Mouse (Mus musculus): ENCODE data around the gene Zdhhc3. TPM values are rescaled to one million over a fixed set of nuclear protein-coding genes. Genes with fewer than 3 reads are reported as not detected.

The Zdhhc3 gene
- polyA plus RNA-seq, 1 experiment from 2014 or later, result 73.1 TPM

DNA sequence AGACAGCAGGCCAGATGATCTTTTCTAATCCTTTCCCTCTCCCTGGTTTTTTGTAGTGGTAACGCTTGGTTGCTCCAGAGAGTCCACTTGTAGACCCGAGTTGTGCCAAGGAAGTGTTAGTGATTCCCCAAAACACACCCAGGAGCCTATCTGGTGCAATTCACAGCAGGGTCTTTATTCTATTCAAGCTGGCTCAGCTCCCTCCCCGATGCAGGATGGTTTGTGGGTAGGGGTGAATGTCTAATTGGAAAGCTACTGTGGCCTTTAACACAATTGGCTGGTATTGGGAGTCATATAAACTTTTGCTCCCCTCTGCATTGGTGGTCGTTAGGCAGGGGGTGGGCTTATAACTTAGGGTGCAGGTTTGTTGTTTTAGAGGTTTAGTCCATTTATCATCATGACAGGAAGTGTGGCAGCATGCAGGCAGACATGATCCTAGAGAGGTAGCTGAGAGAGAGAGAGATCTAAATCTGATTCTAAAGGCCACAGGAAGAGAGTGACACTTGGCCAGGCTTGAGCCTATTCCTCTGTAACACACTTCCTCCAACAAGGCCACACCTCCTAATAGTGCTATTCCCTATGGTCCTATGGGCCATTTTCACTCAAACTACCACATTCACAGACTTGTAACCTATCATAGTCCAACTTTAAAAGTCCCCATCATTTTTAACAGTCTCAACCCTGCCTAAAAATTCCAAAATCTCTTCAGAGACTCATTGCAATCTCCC, 27.0 kb upstream of the Zdhhc3 start:
- Histone ChIP-seq H3K27me3 (no peaks in the 10 kb centered on the region), H3K36me3 (peaks cover 44% of the 10 kb centered on the region), H3K4me2 (no peak overlapping the region), H3K4me3 (no peak overlapping the region), H3K9ac (no peak overlapping the region), H3K4me1 (peaks cover 23% of the 10 kb centered on the region), H3K27ac (peak overlapping the region; percentile 72), H3K9me3 (no peaks in the 10 kb centered on the region; the same call in 1 of the 2 replicates)
- ATAC-seq (ENCODE audit: borderline replicate concordance, extremely low read depth, low FRiP score, low TSS enrichment), result no peak
- 74% methylated on average over 4 of the region's 4 CpGs for WGBS

DNA sequence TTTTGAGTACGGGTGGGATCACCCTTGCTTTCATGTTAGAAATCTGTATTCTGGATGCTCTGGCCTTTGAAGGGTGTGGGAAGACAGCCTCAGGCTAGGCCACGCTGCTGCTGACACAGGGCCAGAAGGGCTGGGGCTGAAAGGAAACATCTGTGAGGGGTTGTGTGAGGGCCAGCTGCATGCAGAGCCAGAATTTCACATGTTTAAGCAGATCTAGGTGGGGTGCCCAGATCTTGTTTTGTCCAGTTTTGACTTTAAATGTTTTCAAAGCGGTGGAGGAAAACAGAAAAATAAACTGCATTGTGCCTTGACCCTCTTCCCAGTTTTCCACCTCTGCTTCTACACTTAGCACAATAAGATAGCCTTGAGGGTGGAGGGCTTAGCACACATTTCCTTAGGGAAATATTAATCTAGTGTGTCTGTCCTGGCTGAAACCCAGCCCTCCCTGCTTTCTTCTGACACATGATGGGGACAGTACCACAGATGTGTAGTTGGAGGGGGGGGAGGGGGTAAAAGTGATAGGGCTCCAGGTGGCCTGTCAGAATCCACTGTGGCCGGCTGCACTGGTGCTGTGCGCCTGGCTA, 26.0 kb upstream of the Zdhhc3 start:
- Histone ChIP-seq H3K4me2 (no peak overlapping the region), H3K9ac (no peak overlapping the region), H3K4me1 (peaks cover 23% of the 10 kb centered on the region), H3K9me3 (no peaks in the 10 kb centered on the region), H3K27ac (peak overlapping the region; percentile 72), H3K27me3 (no peaks in the 10 kb centered on the region), H3K36me3 (peaks cover 55% of the 10 kb centered on the region), H3K4me3 (no peak overlapping the region)
- ATAC-seq (ENCODE audit: borderline replicate concordance, extremely low read depth, low FRiP score, low TSS enrichment), result peak; percentile 94
- 21% methylated on average over 5 of the region's 5 CpGs for WGBS

DNA sequence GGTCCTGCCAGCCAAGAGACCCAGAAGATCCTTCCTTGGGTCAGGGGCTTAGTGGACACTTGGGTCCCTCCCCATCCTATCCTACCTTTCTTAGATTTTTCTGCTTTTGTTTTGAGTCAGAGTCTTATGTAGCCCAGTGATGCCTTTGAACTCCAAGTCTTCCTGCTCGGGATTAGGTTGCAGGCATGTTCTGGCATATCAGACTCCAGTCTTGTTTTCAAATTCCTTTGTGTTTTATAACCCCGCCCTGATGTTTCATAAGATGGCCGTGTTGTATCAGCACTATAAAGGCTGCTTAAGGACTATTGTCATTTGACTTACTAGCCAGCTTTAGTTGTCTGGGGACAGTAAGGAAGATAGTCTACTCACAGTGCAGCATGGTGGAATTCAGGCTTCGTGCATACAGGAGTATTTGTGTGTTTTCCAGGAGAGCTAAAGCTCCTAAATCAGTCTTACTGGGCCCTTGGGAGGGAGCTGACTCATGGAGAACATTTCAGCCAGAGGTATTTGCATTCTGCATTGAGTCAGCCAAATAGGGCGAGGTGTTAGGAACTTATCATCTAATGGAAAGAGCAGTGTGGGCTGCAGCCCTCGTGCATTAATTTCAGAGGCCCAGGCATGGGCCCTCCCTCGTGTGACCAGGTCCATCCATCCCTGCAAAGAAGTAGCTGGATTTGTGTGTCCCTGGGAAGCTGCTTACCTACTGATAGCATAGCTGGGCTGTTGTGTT, 24.1 kb upstream of the Zdhhc3 start:
- Histone ChIP-seq H3K4me2 (no peak overlapping the region), H3K4me1 (peaks cover 23% of the 10 kb centered on the region), H3K27me3 (no peaks in the 10 kb centered on the region), H3K9me3 (no peaks in the 10 kb centered on the region), H3K36me3 (peaks cover 70% of the 10 kb centered on the region), H3K27ac (0 out of 2 replicates have a peak overlapping the region, but pooled peaks have one; percentile 72), H3K9ac (no peak overlapping the region), H3K4me3 (no peak overlapping the region)
- WGBS, result 78% methylated on average over 7 of the region's 7 CpGs
- no peak for ATAC-seq (ENCODE audit: borderline replicate concordance, extremely low read depth, low FRiP score, low TSS enrichment)

DNA sequence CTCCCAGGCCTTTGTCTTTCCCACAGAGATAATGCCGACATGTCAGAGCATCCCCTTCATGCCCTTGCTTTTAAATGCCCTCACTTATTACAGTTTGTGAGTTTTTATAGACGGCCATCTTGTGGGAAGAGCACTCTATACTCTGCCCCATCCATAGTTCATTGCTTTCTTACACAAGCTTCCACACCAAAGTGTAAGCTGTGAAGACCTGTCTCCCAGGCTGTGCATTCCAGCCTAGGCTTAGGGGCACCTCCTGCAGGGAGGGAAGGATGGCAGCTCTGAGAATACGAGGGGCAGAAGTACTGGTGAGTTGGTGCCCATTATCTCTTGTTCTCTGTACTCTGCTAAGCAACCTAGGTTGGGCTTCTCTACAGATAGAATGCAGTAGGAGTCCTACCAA, 20.0 kb upstream of the Zdhhc3 start:
- H3K36me3 ChIP-seq, result peaks cover 86% of the 10 kb centered on the region
- 93% methylated on average over 3 of the region's 3 CpGs for WGBS
- ATAC-seq (ENCODE audit: borderline replicate concordance, extremely low read depth, low FRiP score, low TSS enrichment), result no peak
- H3K4me1 ChIP-seq, result peaks cover under 1% of the 10 kb centered on the region; the same call in 1 of the 2 replicates
- H3K27me3 ChIP-seq, result no peaks in the 10 kb centered on the region
- H3K27ac ChIP-seq, result no peak overlapping the region
- H3K4me2 ChIP-seq, result no peak overlapping the region
- H3K9ac ChIP-seq, result no peak overlapping the region
- no peaks in the 10 kb centered on the region for H3K9me3 ChIP-seq
- H3K4me3 ChIP-seq, result no peak overlapping the region

DNA sequence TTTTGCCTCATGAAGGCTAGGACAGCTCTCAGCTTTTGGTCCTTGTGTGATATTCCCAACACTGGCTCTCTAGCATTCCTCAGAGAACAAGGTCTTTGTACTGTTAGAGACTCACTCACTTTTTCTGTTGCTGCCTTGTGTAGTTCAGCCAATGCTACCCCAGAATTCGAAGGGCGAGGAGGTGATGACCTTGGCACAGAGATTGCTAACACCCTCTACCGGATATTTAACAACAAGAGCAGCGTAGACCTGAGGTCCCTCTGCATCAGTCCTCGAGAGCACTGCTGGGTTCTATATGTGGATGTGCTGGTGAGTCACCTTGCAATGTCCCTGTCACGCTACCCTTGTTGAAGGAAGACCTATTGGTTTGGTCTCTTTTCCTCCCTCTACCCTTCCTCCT, 14.7 kb upstream of the Zdhhc3 start:
- Histone ChIP-seq H3K4me3 (no peak overlapping the region), H3K4me2 (no peak overlapping the region), H3K9me3 (no peaks in the 10 kb centered on the region), H3K27me3 (no peaks in the 10 kb centered on the region), H3K36me3 (peaks cover 64% of the 10 kb centered on the region), H3K4me1 (no peaks in the 10 kb centered on the region), H3K9ac (no peak overlapping the region), H3K27ac (no peak overlapping the region)
- ATAC-seq (ENCODE audit: borderline replicate concordance, extremely low read depth, low FRiP score, low TSS enrichment), result no peak
- WGBS, result 95% methylated on average over 6 of the region's 6 CpGs

DNA sequence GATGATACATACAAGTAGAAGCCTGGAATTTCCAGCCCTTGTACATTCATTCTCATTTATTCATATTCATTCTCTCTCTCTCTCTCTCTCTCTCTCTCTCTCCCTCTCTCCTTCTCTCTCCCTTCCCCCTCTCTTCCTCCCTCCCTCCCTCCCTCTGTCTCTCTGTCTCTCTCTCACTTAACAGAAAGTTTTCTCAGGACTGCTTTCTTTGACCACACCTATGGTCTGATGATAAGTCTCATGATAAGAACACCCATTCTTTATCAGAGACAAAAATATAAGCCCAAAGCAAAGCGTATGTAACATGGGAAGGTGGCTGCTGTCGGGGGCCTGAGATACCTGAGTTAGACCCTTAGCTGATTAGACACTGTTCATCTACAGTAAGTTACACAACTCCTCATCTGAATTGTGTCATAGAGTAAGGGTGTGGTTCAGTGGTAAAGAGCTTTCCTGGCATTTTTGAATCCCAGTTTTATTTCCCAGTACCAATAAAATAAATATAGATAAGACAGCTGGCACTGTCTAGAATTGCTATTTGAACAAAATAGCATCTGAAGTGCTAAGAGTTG, 11.5 kb upstream of the Zdhhc3 start:
- Histone ChIP-seq H3K9me3 (no peaks in the 10 kb centered on the region), H3K4me3 (no peak overlapping the region), H3K9ac (no peak overlapping the region), H3K36me3 (peaks cover 66% of the 10 kb centered on the region), H3K4me2 (no peak overlapping the region), H3K27me3 (no peaks in the 10 kb centered on the region), H3K27ac (no peak overlapping the region), H3K4me1 (no peaks in the 10 kb centered on the region)
- ATAC-seq (ENCODE audit: borderline replicate concordance, extremely low read depth, low FRiP score, low TSS enrichment), result no peak
- 92% methylated on average over 2 of the region's 2 CpGs for WGBS

DNA sequence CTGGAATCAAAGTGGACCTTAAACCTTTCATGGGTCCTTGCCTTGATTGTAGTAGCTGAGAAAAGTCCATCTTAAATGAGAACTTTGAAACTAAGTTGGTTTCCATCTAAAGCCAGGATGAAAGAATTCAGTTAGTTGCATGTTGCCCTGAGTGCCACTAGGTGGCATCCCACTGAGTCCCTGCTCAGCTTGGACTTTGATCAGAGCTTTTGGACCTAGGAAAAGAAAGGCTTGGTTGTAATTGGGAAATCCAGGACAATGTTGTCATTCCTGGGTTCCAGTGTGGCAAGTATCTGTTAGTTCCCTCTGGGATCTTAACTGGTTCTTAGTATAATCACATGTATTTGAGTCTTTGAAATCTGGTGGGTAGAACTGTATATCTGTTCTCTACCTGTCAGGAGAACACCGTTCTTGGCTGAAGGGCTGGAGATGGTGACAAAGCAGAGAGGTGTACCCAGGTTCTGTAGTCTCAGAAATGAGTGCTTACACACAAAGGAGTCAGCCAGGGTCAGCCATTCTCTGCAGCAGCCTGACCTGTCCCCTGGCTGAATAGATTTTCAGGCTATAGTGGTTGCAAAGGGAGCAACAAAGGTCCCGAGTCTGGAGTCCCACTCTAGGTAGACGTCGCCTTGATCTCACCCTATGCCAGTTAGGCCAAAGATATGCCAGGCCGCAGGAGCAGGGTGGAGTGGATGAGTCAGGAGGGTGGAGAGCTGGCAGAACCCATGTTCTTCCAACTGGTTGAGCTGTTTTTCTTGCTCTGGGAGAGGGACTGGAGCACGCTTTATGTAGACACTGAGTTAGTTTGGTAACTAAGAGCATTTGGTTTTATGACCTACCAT, 10.8 kb upstream of the Zdhhc3 start:
- no peak overlapping the region for H3K9ac ChIP-seq
- ATAC-seq (ENCODE audit: borderline replicate concordance, extremely low read depth, low FRiP score, low TSS enrichment), result no peak
- H3K27me3 ChIP-seq, result no peaks in the 10 kb centered on the region
- 88% methylated on average over 6 of the region's 6 CpGs for WGBS
- no peaks in the 10 kb centered on the region for H3K4me1 ChIP-seq
- no peak overlapping the region for H3K4me3 ChIP-seq
- no peak overlapping the region for H3K27ac ChIP-seq
- H3K4me2 ChIP-seq, result no peak overlapping the region
- no peaks in the 10 kb centered on the region for H3K9me3 ChIP-seq
- H3K36me3 ChIP-seq, result peaks cover 67% of the 10 kb centered on the region

DNA sequence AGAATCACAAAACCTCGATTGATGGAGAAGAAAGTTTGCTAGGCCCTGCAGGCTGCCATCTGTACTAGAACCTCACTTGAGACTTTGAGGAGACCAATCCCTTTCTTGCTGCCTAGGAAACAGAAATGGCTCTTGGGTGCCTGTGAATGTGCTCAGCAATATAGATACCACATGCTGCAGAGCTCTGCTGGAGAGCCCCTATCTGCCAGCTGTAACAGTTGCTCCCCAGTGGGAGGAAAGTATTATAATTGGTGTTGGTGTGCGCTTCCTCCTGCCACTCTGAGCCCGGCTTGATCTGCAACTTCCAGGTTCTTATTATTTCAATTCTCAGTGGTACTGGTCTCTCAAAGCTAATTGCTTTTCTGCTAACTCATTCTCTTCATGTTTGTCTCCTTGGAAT, 10.0 kb upstream of the Zdhhc3 start:
- ATAC-seq (ENCODE audit: borderline replicate concordance, extremely low read depth, low FRiP score, low TSS enrichment), result no peak
- Histone ChIP-seq H3K4me2 (no peak overlapping the region), H3K9me3 (no peaks in the 10 kb centered on the region), H3K27ac (no peak overlapping the region), H3K4me1 (no peaks in the 10 kb centered on the region), H3K27me3 (no peaks in the 10 kb centered on the region), H3K36me3 (peaks cover 68% of the 10 kb centered on the region), H3K4me3 (no peak overlapping the region), H3K9ac (no peak overlapping the region)
- 89% methylated on average over 3 of the region's 3 CpGs for WGBS

DNA sequence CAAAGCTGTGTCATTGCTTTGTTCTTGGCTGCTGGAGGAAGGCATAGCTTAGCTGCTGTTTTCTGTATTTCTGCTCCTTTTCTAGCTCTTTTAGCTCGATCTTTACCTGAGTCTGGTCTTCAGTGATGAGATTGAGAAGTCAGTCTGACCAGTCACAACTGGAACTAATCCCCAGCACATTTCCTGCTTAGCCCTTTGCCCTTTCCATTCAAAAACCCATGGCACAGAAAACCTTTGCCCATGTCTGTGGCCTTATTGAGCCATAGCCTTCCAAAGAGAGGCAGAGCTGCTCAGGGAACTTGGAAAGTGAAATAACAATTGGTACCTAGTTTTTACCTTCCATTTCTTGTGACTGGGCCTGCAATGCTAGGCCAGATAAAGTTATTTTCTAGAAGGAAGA, 2.6 kb upstream of the Zdhhc3 start:
- H3K27me3 ChIP-seq, result no peaks in the 10 kb centered on the region
- WGBS, result 94% methylated on average over 1 of the region's 1 CpGs
- no peak overlapping the region for H3K4me3 ChIP-seq
- no peaks in the 10 kb centered on the region for H3K9me3 ChIP-seq
- H3K27ac ChIP-seq, result no peak overlapping the region
- peaks cover 38% of the 10 kb centered on the region for H3K36me3 ChIP-seq
- ATAC-seq (ENCODE audit: borderline replicate concordance, extremely low read depth, low FRiP score, low TSS enrichment), result no peak
- H3K9ac ChIP-seq, result no peak overlapping the region
- no peak overlapping the region for H3K4me2 ChIP-seq
- peaks cover 22% of the 10 kb centered on the region for H3K4me1 ChIP-seq

DNA sequence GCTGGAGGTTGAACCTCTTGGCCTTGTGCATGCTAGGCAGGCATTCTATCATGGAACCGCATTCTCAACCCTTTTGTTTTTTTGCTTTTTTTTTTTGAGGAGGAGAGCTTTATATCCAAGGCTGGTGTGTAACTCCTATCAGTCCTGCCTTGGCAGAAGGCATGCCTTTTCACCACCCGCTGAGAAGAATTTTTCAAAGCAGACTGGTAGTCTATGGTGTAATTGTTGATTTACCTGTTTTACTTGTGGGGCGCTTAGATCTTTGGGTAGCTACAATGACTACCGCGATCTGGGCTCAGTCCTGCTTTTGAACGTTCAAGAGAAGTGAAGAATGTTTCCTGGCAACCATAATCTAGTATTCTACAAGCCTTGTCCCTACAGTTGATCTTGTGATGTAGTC, 926 bp upstream of the Zdhhc3 start:
- ATAC-seq (ENCODE audit: borderline replicate concordance, extremely low read depth, low FRiP score, low TSS enrichment), result no peak
- Histone ChIP-seq H3K4me2 (peak overlapping the region; percentile 86), H3K27me3 (no peaks in the 10 kb centered on the region), H3K9ac (peak overlapping the region; percentile 96), H3K27ac (peak overlapping the region; percentile 97; the same call in 1 of the 2 replicates), H3K4me1 (peaks cover 28% of the 10 kb centered on the region), H3K4me3 (peak overlapping the region; percentile 93), H3K9me3 (no peaks in the 10 kb centered on the region), H3K36me3 (peaks cover 21% of the 10 kb centered on the region)
- WGBS, result 49% methylated on average over 6 of the region's 6 CpGs

DNA sequence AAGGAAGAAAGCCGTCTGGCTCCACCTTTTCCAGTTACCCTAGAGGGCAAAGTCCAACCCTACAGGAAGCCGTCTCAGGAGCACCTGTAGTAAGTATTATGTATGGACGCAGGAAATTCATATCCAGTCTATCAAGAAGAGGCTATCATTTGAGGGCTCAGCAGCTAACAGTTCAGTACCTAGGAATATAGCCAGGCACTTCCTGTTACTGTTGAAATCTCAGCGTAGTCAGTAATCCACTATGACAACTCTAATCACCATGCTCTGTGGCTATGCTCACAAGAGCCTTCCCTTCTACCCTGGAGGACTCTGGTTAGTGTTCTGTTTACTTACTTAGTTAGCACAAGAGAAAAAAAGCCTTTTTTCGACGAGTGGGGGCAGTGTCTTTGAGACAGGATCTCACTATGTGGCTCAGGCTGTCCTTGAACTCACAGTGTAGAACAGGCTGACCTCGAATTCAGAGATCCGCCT, 1.2 kb downstream of the Zdhhc3 start:
- Histone ChIP-seq H3K27me3 (no peaks in the 10 kb centered on the region), H3K9me3 (no peaks in the 10 kb centered on the region), H3K27ac (no peak overlapping the region), H3K4me3 (peak overlapping the region; percentile 93), H3K36me3 (peaks cover 10% of the 10 kb centered on the region; the same call in 1 of the 2 replicates), H3K4me1 (peaks cover 28% of the 10 kb centered on the region), H3K9ac (peak overlapping the region; percentile 96; the same call in 1 of the 2 replicates), H3K4me2 (peak overlapping the region; percentile 86)
- no peak for ATAC-seq (ENCODE audit: borderline replicate concordance, extremely low read depth, low FRiP score, low TSS enrichment)
- 43% methylated on average over 8 of the region's 8 CpGs for WGBS

All from lung, embryonic 15.5 days (tissue).